Mouse (Mus musculus): ENCODE data around the gene Vps11.

- no peak for TF ChIP-seq POLR2A (IDR thresholded peaks at IDR 0.05; ENCODE audit: control insufficient read depth, extremely low read depth, insufficient read depth, low read length, poor library complexity)
- peak; percentile 54; the same call in 1 of the 2 replicates for TF ChIP-seq CTCF (IDR thresholded peaks at IDR 0.05; ENCODE audit: borderline replicate concordance, control insufficient read depth, extremely low read depth, insufficient read depth, low read length, poor library complexity)
These were observed 30.0 kb upstream of the Vps11 start for GRCm38 (mm10) chr9:44391466-44391865.

All from thymus, adult 2 months (tissue).